Mouse (Mus musculus) lung, adult 2 months (tissue): ENCODE measurements around the gene Med23.

ENCODE experiments used
- CTCF ChIP-seq: fragments of 200-500 bp; IDR thresholded peaks from 2 replicates; pipeline ENCODE4 v1.5.1; 2011; ENCODE audit warnings: mild to moderate bottlenecking, low read length, control low read depth; ENCODE audit not compliant: insufficient read depth
- POLR2A ChIP-seq: fragments of 200-500 bp; IDR thresholded peaks from 2 replicates; pipeline ENCODE4 v1.6.1; 2011; ENCODE audit warnings: low read depth, mild to moderate bottlenecking, control low read depth, low read length, borderline replicate concordance; ENCODE audit errors: extremely low read depth

DNA sequence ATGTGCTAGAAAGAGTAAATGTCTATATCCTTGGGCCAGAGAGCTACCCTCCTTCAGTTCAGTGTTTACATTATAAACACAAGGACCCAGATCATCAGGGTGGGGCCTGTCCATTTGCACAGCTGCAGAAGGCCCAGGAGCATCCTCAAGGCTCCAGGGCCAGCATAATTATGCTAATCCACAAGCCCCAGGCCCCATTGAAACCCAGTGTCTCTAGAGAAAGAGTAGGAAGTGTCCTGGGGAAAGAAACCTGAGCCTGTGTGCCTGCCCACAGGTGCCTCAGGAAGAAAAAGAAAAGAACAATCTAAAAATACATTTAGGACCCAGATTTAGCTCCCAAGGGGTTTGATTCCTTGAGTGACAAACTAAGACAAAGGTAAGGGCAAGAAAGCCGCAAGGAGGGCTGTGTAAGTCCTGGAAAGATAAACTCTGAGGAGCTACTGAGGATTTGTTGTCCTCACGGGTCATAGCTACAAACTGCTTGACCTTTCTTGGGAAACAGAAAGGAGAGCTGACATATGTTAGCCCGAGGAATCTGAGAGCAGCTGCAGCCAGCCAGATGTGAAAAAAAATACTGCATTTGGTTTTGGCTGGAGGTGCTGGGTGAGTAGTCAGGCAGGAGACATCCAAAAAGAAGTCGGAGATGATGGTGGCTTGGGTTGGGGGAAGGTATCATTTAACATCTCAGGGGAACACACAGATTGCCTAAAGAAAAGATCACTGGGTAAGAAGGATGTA, 35.0 kb upstream of the Med23 start:
- TF ChIP-seq CTCF (no peak), POLR2A (no peak)
